Mouse (Mus musculus) gastrocnemius, adult 8-10 months (tissue): ENCODE measurements at regions not wholly inside any gene's neighbourhood (a gene's known extent, or its start where the extent isn't known, plus 50 kb on each side); places are given as distances from the start of the nearest gene placed in this dataset.
A peak's percentile ranks its signal among the peaks of the same experiment; 100 is the strongest.
"Not testable (repeated sequence)": the region's sequence is repeated elsewhere in the genome, so short reads cannot be mapped to it uniquely, and the experiment has no call there.

ENCODE experiments used
- DNase-seq, 2 experiments: peaks; one replicate each; pipeline ENCODE4 v3.0.0; 2022; ENCODE audit warnings: low spot score in 2 of 2

DNA sequence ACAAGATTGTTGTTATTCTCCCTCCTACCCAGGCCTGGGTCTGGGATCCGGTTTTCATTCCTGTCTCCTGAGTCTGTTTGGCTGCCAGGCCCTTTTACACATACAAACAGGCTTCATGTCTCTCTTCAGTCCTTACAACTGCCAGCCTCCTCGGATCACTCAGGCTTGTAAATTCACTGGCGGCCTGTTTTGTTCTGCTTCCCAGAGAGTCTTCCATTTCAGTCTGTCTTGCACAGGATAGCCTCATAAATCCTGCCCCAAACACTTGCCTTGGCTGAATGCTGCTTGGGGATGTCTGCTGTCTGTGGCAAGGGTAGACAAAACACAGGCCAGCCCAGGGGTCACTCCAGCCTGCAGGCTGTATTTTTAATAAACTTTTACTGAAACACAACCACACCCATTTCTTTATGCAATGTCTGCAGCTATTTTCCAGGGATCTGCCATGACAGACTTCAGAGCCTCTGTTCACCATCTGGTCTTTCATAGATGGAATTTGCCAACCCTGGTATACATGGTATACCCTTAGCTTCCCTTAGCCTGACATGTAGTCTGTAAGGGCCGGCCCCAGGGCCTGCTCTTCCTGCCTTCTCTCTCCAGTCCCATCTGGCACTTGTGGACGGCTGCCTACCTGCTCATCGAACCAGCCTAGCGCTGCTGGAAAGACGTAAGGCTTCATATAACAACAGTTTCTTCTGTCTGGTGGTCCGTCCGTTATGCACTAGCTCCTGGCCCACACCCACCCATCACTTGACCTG, 149.0 kb upstream of the Mocs1 start:
- DNase-seq = peak in 1 of 2 experiments; percentile 17

DNA sequence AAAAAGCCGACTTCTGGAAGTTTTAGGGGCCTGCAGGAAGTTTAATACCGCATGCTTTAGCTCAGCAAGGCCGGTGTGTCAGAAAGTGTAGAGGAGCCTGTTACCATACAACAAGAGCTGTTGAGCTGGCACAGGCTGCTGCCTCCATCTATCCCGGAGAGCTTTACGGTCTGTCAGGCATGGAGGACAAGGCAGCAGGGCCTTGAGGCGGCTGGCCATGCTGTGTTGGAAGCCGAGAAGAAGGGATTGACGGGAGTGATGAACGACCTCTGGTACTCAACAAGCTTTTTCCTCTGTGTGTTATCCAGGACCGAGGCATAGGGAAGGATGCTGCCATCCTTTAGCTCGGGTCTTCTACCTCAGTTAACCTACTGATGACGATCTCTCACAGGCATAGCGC, 146.8 kb upstream of the Mocs1 start:
- no peak for DNase-seq

DNA sequence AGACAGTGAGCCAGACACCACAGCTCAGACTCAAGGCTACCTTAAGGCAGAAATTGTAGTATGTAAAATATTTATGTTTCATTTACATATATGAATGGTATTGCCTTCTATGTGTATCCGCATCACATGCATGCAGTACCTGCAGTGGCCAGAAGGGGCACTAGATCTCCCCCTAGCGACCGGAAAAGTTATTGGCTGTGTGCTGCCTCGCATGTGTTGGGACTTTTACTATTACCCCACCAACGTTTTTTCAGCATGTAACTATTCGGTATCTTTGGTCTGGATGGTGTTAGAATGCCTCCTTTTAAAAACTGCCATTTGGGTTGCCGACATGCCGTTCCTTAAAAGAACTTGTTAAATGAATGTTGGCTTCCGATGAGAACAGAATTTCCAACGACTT, 145.7 kb upstream of the Mocs1 start:
- DNase-seq = no peak

- no peak for DNase-seq
These were observed 144.7 kb upstream of the Mocs1 start for GRCm38 (mm10) chr17:49283491-49283890.

DNA sequence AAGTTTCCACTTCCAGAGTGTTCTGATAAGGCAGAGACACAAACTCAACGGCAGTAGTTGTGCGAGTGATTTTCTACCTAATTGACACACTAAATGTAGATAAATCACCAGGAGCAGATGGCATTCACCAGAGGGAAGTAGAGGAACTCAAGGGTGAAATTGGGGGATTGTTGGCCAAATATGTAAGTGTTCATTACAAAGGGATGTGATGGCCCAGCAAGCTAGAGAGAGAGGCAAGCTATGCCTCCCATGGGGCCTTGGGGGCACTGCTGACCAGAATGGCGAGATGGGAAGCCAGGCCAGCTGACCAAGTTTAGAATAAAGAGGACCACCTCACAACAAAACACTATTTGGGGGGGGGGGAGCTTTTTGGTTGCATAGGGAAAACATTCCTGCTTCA, 136.5 kb upstream of the Mocs1 start:
- DNase-seq = no peak

DNA sequence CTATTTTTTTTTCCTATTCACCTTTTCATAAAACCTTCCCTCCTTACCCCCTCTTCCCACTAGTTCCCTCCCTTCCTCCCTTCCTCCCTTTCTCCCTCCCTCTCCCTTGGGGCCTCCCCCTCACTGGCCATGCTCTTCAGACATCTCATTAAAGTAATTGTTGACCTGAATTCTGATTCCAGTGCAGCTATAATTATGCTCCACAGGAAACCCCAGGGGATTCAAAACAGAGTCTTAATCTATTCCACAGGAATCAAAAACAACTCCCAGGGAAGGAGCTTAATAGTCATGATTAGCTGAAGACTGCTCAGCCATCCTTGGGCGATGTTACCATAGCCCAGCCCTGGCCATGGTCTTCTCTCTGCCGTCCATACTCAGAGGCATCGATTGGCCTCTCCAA, 123.7 kb upstream of the Mocs1 start:
- no peak for DNase-seq

GRCm38 (mm10) chr17:49305116-49305515, 123.0 kb upstream of the Mocs1 start:
- DNase-seq = no peak

DNA sequence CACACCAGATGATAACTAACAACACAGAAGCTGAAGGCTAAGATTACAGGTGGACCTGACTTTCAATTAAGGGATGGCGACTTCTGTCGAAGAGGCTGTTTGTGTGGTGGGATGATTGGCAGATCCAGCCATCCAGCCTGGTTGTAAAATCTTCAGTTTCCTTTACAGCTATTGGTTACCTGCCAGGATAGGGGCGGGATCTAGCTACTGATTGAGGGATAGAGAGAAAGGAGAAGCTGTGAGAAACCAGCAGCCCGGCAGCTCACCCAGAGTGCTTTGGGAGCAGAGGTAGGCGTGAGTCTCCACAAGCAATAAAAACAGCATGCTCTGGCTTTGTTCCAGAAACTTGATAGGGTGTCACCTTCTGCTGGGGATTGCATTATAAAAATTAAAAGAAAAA, 119.1 kb upstream of the Mocs1 start:
- DNase-seq = no peak

GRCm38 (mm10) chr17:49314196-49314595, 114.0 kb upstream of the Mocs1 start:
- DNase-seq = no peak

GRCm38 (mm10) chr17:49327524-49327923, 100.6 kb upstream of the Mocs1 start:
- no peak for DNase-seq

DNA sequence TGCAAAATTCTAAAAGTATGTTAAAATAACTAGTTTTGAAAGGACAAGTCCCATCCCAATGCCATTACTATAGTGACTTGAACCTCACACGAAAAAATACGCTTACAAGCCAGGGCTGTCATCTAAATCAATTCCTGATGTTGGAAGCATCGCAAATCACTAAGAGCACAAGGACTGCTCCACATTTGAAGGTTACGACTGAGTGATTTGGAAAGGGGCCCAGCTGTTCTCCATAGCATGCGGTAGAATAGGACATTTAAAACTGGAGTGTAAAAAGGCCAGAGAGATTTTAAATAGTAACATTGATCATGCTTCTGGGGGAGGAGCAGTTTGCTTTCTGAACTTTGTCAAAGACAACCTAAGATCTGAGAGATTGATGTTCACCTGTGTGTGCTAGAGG, 92.8 kb upstream of the Mocs1 start:
- no peak for DNase-seq

DNA sequence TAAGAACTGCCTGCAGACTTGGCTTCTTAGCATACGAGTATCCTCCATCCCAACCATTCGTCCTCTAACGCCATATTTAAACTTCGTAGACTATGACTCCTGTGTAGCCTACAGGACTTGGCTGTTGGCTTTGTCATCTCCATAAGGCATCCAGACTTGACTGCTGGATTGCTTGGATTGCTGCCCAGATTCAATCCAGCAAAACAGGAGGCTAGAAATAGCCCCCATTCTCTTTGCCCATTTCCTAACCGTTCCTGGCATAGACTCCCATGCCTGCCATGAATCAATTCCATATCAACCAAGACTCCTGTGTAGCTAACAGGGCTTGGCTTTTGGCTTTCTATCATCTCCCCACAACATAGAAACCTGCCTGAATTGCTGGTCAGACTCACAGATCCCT, 90.3 kb upstream of the Mocs1 start:
- DNase-seq = no peak

- DNase-seq = no peak
These were observed 85.5 kb upstream of the Mocs1 start for GRCm38 (mm10) chr17:49342636-49343035.

GRCm38 (mm10) chr17:49346701-49347100, 81.5 kb upstream of the Mocs1 start:
- no peak for DNase-seq

GRCm38 (mm10) chr17:49349328-49349727, 78.8 kb upstream of the Mocs1 start:
- no peak for DNase-seq

- no peak for DNase-seq
These were observed 69.0 kb upstream of the Mocs1 start for GRCm38 (mm10) chr17:49359212-49359611.

- DNase-seq = not testable (repeated sequence)
These were observed 67.9 kb upstream of the Mocs1 start for GRCm38 (mm10) chr17:49360251-49360650.

DNA sequence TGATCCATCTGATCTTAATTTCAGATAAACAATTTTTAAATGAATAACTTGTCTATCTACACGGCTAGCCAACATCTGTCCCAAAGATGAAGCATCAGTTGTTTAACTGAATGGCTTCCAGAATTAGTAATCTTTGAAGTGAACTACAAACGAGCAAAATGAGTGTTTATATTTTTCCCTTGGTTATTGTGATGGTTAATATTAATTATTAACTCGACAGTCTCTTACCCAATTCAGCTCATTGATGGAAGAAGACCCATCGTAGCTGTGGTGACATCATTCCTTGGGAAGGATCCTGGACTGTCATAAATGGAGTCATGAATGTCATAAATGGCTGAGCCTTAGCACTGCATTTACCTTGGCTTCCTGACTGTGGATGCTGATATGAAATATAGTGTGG, 60.4 kb upstream of the Mocs1 start:
- no peak for DNase-seq

DNA sequence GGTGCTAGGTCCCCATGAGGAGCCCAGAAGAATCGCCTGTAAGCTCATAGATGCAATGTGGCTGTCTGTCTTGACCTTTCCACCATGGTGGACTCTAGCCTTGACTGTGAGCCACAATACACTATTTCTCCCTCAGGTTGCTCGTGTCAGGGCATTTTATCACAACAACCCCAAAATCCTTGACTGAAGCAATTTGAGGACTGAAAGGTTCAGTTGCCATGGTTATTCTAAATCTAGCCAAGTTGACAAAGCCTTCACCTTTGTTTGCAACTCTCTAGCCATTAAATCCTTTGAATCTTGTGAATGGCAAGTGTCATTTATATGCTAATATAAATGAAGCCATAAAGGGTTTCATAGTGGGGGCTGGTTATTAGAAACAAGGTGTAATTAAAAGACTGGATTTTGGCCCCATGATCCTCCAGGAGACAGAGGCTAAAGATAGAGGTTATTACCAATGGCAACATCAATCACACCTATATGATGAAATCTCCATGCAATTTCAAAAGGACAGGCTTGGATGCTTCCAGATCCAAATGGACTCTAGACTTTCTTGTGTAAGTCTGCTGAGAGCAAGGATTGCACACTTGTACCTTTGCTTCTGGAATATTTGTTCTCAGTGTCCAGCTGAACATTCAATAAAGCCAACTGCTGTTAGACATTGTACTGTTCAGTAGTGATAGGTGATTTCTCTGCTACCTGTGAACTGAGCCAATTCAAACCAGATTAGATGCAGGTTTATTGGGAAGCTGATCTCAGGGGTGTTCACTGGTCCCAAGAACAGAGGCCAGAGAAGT, 59.5 kb upstream of the Mocs1 start:
- no peak for DNase-seq

DNA sequence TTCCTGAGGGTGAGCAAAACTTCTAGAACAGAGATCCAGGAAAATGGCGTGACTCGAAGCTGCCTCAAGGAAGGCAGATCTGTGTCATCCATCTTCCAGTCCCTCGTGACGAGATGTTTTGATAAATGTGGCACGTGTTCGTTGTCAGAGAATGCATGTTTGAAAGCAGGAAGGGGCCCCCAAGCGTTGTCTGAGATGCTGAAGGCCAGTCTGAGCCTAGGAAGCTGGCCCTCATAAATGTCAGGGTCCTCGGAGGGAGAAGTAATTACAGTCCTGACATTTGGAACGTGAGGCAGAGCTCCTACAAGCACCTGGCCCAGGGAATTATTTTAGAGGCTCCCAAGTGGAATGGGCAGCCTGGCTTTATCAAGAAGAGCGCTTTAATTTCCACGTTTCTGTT, 50.5 kb upstream of the Mocs1 start:
- DNase-seq = no peak
